ENCODE assay signal across 19 mouse cellular contexts in genomic region chr9:92353306-92353705, GRCm38 (mm10). TPM values are rescaled to one million over a fixed set of nuclear protein-coding genes. Genes with fewer than 3 reads are reported as not detected.
DNase-seq lines count a peak whose midpoint lies in the region; ATAC-seq lines count a peak whose summit lies in the region.
"Had no signal": no experiment of that assay in that cellular context is flagged by ENCODE, and none has a peak within 500 bp of the region (broad histone marks: within the 10 kb centered on the region; RNA-seq: fewer than 3 reads in every experiment).

No protein-coding gene starts in this region.

- intact Hi-C loops in heart, postnatal 36 days (cut with DNase I) = no loop called here

- ATAC-seq in cerebellum, adult (ENCODE audit: insufficient number of reproducible peaks, low FRiP score, low TSS enrichment) = no peak
- ATAC-seq: activated CD4-positive, CD25-positive, alpha-beta regulatory T cell, adult 4 months; forebrain, embryonic 15.5 days; intestine, embryonic 15.5 days; midbrain, embryonic 16.5 days had no signal

- DNase-seq in adrenal gland, postnatal 10 days = peak; percentile 12
- no peak for DNase-seq in adrenal gland, adult 8-10 months
- peak; percentile 12 for DNase-seq in heart, postnatal 4 days
- DNase-seq in heart, postnatal 36 days = no peak
- peak; percentile 4 for DNase-seq in ES-CJ7 (ENCODE audit: low read depth, low spot score)
- DNase-seq in embryo, embryonic 11 days = peak; percentile 8
- DNase-seq in layer of hippocampus, postnatal 14 days (ENCODE audit: low spot score in 2 of 2) = no peak
- DNase-seq: cerebellum, adult 8-10 months; right cerebral cortex, postnatal 25 days had no signal

RNA-seq across cellular contexts. Expression of gene 1700057G04Rik, which starts 44.1 kb away (rescaled TPM):
- total RNA-seq in adrenal gland, postnatal 10 days (2021) = not detected
- total RNA-seq in adrenal gland, adult 8-10 months (2022) = not detected
- total RNA-seq in heart, postnatal 4 days (2021) = not detected
- not detected for total RNA-seq in heart, postnatal 36 days (2021)
- total RNA-seq in layer of hippocampus, postnatal 14 days (2021) = not detected
- total RNA-seq: gastrocnemius, postnatal 4 days; layer of hippocampus, postnatal 25 days; left cerebral cortex, postnatal 10 days; megakaryocyte progenitor cell, adult 5-6 weeks; neutrophil, adult 5-6 weeks had no signal

Comparison
In these comparisons a context has a peak if more than half of its experiments do, and no peak if none do; other contexts are left out.
1. DNase-seq: peak in adrenal gland, postnatal 10 days (single experiment), heart, postnatal 4 days (single experiment), ES-CJ7 (single experiment) and embryo, embryonic 11 days (single experiment); none in adrenal gland, adult 8-10 months (single experiment), heart, postnatal 36 days (0 of 2) and layer of hippocampus, postnatal 14 days (0 of 2).